Mouse (Mus musculus) bone marrow, adult 2 months (tissue): Measurements from ENCODE around the gene Qpct.

Source experiments
- CTCF ChIP-seq: fragments of 200-500 bp; IDR thresholded peaks from 2 replicates; pipeline ENCODE4 v1.5.1; 2011; ENCODE audit warnings: low read length, control low read depth; ENCODE audit not compliant: control insufficient read depth, insufficient read depth
- POLR2A ChIP-seq: fragments of 200-500 bp; IDR thresholded peaks from 2 replicates; pipeline ENCODE4 v1.6.1; 2011; ENCODE audit warnings: low read depth, mild to moderate bottlenecking, control low read depth, low read length, borderline replicate concordance; ENCODE audit not compliant: control insufficient read depth

- no peak for TF ChIP-seq CTCF
- TF ChIP-seq POLR2A: no peak
Observed at GRCm38 (mm10) chr17:79091710-79092109, 40.0 kb downstream of the Qpct start.
